30 mouse cellular contexts compared by ENCODE assay signal in the genomic region with DNA sequence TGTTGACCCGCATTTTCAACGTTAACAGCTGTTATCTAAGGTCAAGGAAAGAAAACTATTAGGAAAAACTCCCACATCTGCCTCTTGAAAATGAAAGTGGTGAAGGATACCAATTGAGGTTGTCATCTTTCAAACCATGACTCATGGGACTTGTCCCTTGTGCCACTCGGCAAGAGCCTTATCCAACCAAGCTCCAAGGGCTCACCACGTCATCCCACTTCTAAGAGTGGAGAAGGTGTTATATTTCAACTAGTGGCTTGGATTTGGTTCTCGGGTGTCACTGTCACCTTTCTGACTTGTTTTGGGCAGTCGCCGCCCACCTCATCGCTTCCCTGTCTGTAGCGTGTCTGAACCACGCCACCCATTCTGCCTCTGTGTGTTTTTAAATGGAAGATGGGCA. TPM values are rescaled to one million over a fixed set of nuclear protein-coding genes. Genes with fewer than 3 reads are reported as not detected.
"Had no signal": no experiment of that assay in that cellular context is flagged by ENCODE, and none has a peak within 500 bp of the region (broad histone marks: within the 10 kb centered on the region; RNA-seq: fewer than 3 reads in every experiment).

No protein-coding gene starts in this region.

- H3K4me2 ChIP-seq: heart, embryonic 12.5 days; hindbrain, embryonic 12.5 days; hindbrain, embryonic 14.5 days; kidney, embryonic 15.5 days; limb, embryonic 13.5 days; limb, embryonic 15.5 days; liver, embryonic 13.5 days; liver, embryonic 15.5 days had no signal

- H3K4me3 ChIP-seq: heart, adult 2 months; heart, embryonic 10.5 days; heart, embryonic 12.5 days; hindbrain, embryonic 10.5 days; hindbrain, embryonic 12.5 days; kidney, embryonic 15.5 days; layer of hippocampus, adult 2 months; limb, embryonic 13.5 days; limb, embryonic 15.5 days; liver, embryonic 13.5 days; liver, embryonic 15.5 days had no signal

- H3K4me1 ChIP-seq: hindbrain, embryonic 10.5 days; hindbrain, embryonic 12.5 days; limb, embryonic 13.5 days; limb, embryonic 15.5 days had no signal

- H3K27me3 ChIP-seq: heart, embryonic 12.5 days; hindbrain, embryonic 12.5 days; kidney, embryonic 15.5 days; limb, embryonic 13.5 days; limb, embryonic 15.5 days; liver, embryonic 13.5 days; liver, embryonic 15.5 days had no signal

- H3K36me3 ChIP-seq: heart, embryonic 10.5 days; heart, embryonic 12.5 days; hindbrain, embryonic 10.5 days; hindbrain, embryonic 12.5 days; kidney, embryonic 15.5 days; limb, embryonic 13.5 days; limb, embryonic 15.5 days; liver, embryonic 15.5 days had no signal

- H3K9ac ChIP-seq: heart, embryonic 12.5 days; hindbrain, embryonic 12.5 days; hindbrain, embryonic 14.5 days; kidney, embryonic 15.5 days; limb, embryonic 13.5 days; limb, embryonic 15.5 days; liver, embryonic 13.5 days; liver, embryonic 15.5 days had no signal

- H3K9me3 ChIP-seq: heart, embryonic 10.5 days; heart, embryonic 12.5 days; hindbrain, embryonic 10.5 days; hindbrain, embryonic 12.5 days; kidney, embryonic 15.5 days; limb, embryonic 13.5 days; limb, embryonic 15.5 days; liver, embryonic 13.5 days; liver, embryonic 15.5 days had no signal

- H3K27ac ChIP-seq: heart, adult 2 months; heart, embryonic 10.5 days; hindbrain, embryonic 10.5 days; hindbrain, embryonic 12.5 days; hindbrain, embryonic 14.5 days; kidney, embryonic 15.5 days; kidney, postnatal 0 days; layer of hippocampus, adult 2 months; limb, embryonic 13.5 days; limb, embryonic 15.5 days; liver, embryonic 13.5 days; liver, embryonic 15.5 days had no signal

- DNase-seq: gastrocnemius, postnatal 10 days; gastrocnemius, postnatal 25 days; heart, adult 2 months; heart, postnatal 10 days; heart, postnatal 4 days; kidney, adult 18-20 months; kidney, adult 9 months; kidney, postnatal 14 days; kidney, postnatal 4 days; layer of hippocampus, postnatal 36 days; left cerebral cortex, postnatal 4 days; liver, embryonic 13.5 days had no signal

- ATAC-seq: forebrain, embryonic 16.5 days; hindbrain, embryonic 16.5 days; inflammation-experienced regulatory T-cells, adult 6 months had no signal

RNA-seq across cellular contexts. Expression of a gene that starts 56.7 kb away (rescaled TPM):
- total RNA-seq: granulocyte monocyte progenitor cell, adult 5-6 weeks; left cerebral cortex, postnatal 10 days; left cerebral cortex, postnatal 4 days; liver, adult 2 months had no signal
- polyA plus RNA-seq: heart, embryonic 10.5 days; hindbrain, embryonic 10.5 days; hindbrain, embryonic 12.5 days; inflammation-experienced regulatory T-cells, adult 6 months; kidney, embryonic 15.5 days; limb, embryonic 11.5 days; liver, adult 2 months; liver, embryonic 13.5 days had no signal

RNA-seq across cellular contexts. Expression of a gene that starts 59.0 kb away (rescaled TPM):
- total RNA-seq: granulocyte monocyte progenitor cell, adult 5-6 weeks had no signal
- polyA plus RNA-seq: inflammation-experienced regulatory T-cells, adult 6 months; liver, adult 2 months had no signal
